11 mouse cellular contexts compared by ENCODE assay signal in the genomic region with DNA sequence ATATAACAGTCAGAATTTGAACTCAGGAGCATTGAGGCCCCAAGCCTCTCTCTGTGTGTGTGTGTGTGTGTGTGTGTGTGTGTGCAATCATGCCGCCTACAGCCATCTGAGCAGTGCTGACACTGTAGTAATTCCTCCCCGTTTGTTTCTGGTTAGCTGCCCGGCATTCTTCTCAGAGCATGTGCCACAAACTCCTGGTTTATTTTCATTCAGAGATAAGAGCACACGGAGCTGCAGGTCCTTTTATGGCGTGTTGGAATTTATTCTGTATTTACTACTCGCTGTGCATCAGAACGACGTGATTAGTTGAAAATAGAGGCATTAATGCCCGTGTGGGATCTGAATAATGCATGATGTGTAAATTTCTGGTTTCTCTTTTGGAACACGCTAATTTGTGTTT. TPM values are rescaled to one million over a fixed set of nuclear protein-coding genes. Genes with fewer than 3 reads are reported as not detected.
A peak's percentile ranks its signal among the peaks of the same experiment; 100 is the strongest.
DNase-seq lines count a peak whose midpoint lies in the region; ATAC-seq and TF ChIP-seq lines count a peak whose summit lies in the region.
"Had no signal": no experiment of that assay in that cellular context is flagged by ENCODE, and none has a peak within 500 bp of the region (broad histone marks: within the 10 kb centered on the region; RNA-seq: fewer than 3 reads in every experiment).

No protein-coding gene starts in this region.

- H3K4me1 ChIP-seq in kidney, postnatal 0 days (replicated peaks; ENCODE audit: insufficient read depth, low read length), result no peaks in the 10 kb centered on the region
- H3K4me1 ChIP-seq in heart, embryonic 12.5 days (replicated peaks), result peaks cover 42% of the 10 kb centered on the region
- peaks cover 4% of the 10 kb centered on the region; the same call in 1 of the 2 replicates for H3K4me1 ChIP-seq in limb, embryonic 10.5 days

- H3K4me2 ChIP-seq in kidney, postnatal 0 days (ENCODE audit: low read length), result no peak overlapping the region
- peak overlapping the region; percentile 35 for H3K4me2 ChIP-seq in heart, embryonic 12.5 days

- H3K9ac ChIP-seq in kidney, postnatal 0 days (ENCODE audit: low read depth, low read length), result no peak overlapping the region
- H3K9ac ChIP-seq in heart, embryonic 12.5 days, result 0 out of 2 replicates have a peak overlapping the region, but pooled peaks have one; percentile 42

- no peaks in the 10 kb centered on the region for H3K36me3 ChIP-seq in kidney, postnatal 0 days (ENCODE audit: insufficient read depth, low read length)
- no peaks in the 10 kb centered on the region for H3K36me3 ChIP-seq in heart, embryonic 12.5 days
- H3K36me3 ChIP-seq in limb, embryonic 10.5 days, result no peaks in the 10 kb centered on the region
- H3K36me3 ChIP-seq: embryonic facial prominence, embryonic 10.5 days had no signal

- no peak overlapping the region for H3K4me3 ChIP-seq in kidney, postnatal 0 days (replicated peaks; ENCODE audit: low read depth, low read length)
- H3K4me3 ChIP-seq in heart, embryonic 12.5 days, result no peak overlapping the region
- H3K4me3 ChIP-seq in limb, embryonic 10.5 days, result no peak overlapping the region
- H3K4me3 ChIP-seq: embryonic facial prominence, embryonic 10.5 days; gastrocnemius, adult 2 months had no signal

- H3K27ac ChIP-seq in kidney, postnatal 0 days, result 0 out of 2 replicates have a peak overlapping the region, but pooled peaks have one; percentile 27
- H3K27ac ChIP-seq in heart, embryonic 12.5 days (ENCODE audit: poor library complexity, severe bottlenecking), result peak overlapping the region; percentile 98
- H3K27ac ChIP-seq in limb, embryonic 10.5 days, result no peak overlapping the region
- H3K27ac ChIP-seq: embryonic facial prominence, embryonic 10.5 days had no signal

- ATAC-seq in kidney, postnatal 0 days (replicated peaks; ENCODE audit: low FRiP score, low read depth), result no peak
- peak; percentile 54; the same call in 1 of the 2 replicates for ATAC-seq in heart, embryonic 12.5 days (ENCODE audit: insufficient number of reproducible peaks, low FRiP score)
- ATAC-seq: inflammation-experienced regulatory T-cells, adult 6 months; lung, postnatal 0 days had no signal

- no peak for DNase-seq in kidney, postnatal 0 days (ENCODE audit: low spot score)
- no peak for DNase-seq in kidney, adult 18-20 months
- DNase-seq in brain, embryonic 14.5 days (ENCODE audit: low read depth), result peak; percentile 70
- DNase-seq in layer of hippocampus, adult 9-11 months, result peak; percentile 43
- no peak for DNase-seq in limb, embryonic 10.5 days (ENCODE audit: low spot score)
- no peak for DNase-seq in adrenal gland, postnatal 10 days
- DNase-seq: gastrocnemius, adult 2 months had no signal

- TF ChIP-seq CTCF in kidney, postnatal 0 days (IDR thresholded peaks at IDR 0.05; ENCODE audit: low read depth), result no peak
- TF ChIP-seq CTCF in brain, embryonic 14.5 days (IDR thresholded peaks at IDR 0.05; ENCODE audit: borderline replicate concordance, extremely low read depth, insufficient read depth, insufficient read length), result no peak

- 54% methylated on average over 10 of the region's 10 CpGs for WGBS in kidney, postnatal 0 days
- WGBS in heart, embryonic 12.5 days, result 25% methylated on average over 10 of the region's 10 CpGs
- 89% methylated on average over 10 of the region's 10 CpGs for WGBS in limb, embryonic 10.5 days

- H3K27me3 ChIP-seq in kidney, postnatal 0 days (ENCODE audit: insufficient read depth, low read length), result no peaks in the 10 kb centered on the region
- no peaks in the 10 kb centered on the region for H3K27me3 ChIP-seq in heart, embryonic 12.5 days (replicated peaks)
- H3K27me3 ChIP-seq in limb, embryonic 10.5 days (ENCODE audit: low read depth, poor library complexity, severe bottlenecking), result no peaks in the 10 kb centered on the region

- TF ChIP-seq POLR2A in brain, embryonic 14.5 days (IDR thresholded peaks at IDR 0.05; ENCODE audit: borderline replicate concordance, extremely low read depth, insufficient read depth, insufficient read length, poor library complexity, severe bottlenecking), result no peak

- 0 out of 2 replicates have a peak, but pooled peaks cover 3% of the 10 kb centered on the region for H3K9me3 ChIP-seq in kidney, postnatal 0 days (replicated peaks; ENCODE audit: low read length)
- H3K9me3 ChIP-seq in heart, embryonic 12.5 days (replicated peaks), result no peaks in the 10 kb centered on the region
- H3K9me3 ChIP-seq in limb, embryonic 10.5 days (replicated peaks), result no peaks in the 10 kb centered on the region
- H3K9me3 ChIP-seq: embryonic facial prominence, embryonic 10.5 days had no signal

RNA-seq across cellular contexts. Expression of gene Slc38a2, which starts 49.6 kb away (rescaled TPM):
- polyA plus RNA-seq in kidney, postnatal 0 days (2015; fragmentation: Nextera tagmentation; extraction: Ambion mirVana), result 111 and 113 TPM in 2 replicates
- polyA plus RNA-seq in brain, embryonic 14.5 days (2012; rRNA removed), result 107 and 136 TPM in 2 replicates
- polyA plus RNA-seq in heart, embryonic 12.5 days (2016; fragmentation: Nextera tagmentation; extraction: Ambion mirVana), result 154 and 161 TPM in 2 replicates
- polyA plus RNA-seq in limb, embryonic 10.5 days (2016; fragmentation: Nextera tagmentation; extraction: Ambion mirVana), result 173 and 198 TPM in 2 replicates
- total RNA-seq in adrenal gland, postnatal 10 days (2021), result 100 to 1,000 TPM in 1 of 2 experiments, 10 to 100 TPM in 1; 99.1 to 143 TPM

Comparison
In these comparisons a context has a peak if more than half of its experiments do, and no peak if none do; other contexts are left out.
1. DNase-seq: peak in brain, embryonic 14.5 days (single experiment) and layer of hippocampus, adult 9-11 months (single experiment); none in kidney, postnatal 0 days (single experiment), kidney, adult 18-20 months (single experiment), limb, embryonic 10.5 days (single experiment) and adrenal gland, postnatal 10 days (single experiment).